Mouse (Mus musculus) midbrain, embryonic 14.5 days (tissue): ENCODE measurements around the gene Mettl7a3. TPM values are rescaled to one million over a fixed set of nuclear protein-coding genes. Genes with fewer than 3 reads are reported as not detected.
"Not testable (repeated sequence)": the region's sequence is repeated elsewhere in the genome, so short reads cannot be mapped to it uniquely, and the experiment has no call there.

Source experiments
- ATAC-seq: fragments of 200-750 bp; cut with Nextera tagmentation; 2 replicates; pipeline ENCODE4 v1.8.0; 2017; ENCODE audit warnings: moderate number of reproducible peaks, moderate library complexity; ENCODE audit not compliant: low FRiP score, low TSS enrichment
- DNase-seq: peaks from one replicate; pipeline ENCODE4 v3.0.0-alpha.2; 2015
- H3K27ac ChIP-seq: fragments of 300-500 bp; sonication (generic); replicated peaks from 2 replicates; pipeline ENCODE4 v1.5.1; 2014; ENCODE audit warnings: mild to moderate bottlenecking, low read depth, low read length, moderate library complexity
- H3K27me3 ChIP-seq: fragments of 300-500 bp; sonication (generic); 2 replicates; pipeline ENCODE4 v1.6.1; 2014; ENCODE audit warnings: low read length, control low read depth, mixed read lengths; ENCODE audit not compliant: control insufficient read depth, insufficient read depth
- H3K36me3 ChIP-seq: fragments of 300-500 bp; sonication (generic); 2 replicates; pipeline ENCODE4 v1.6.1; 2014; ENCODE audit warnings: low read length, control low read depth; ENCODE audit not compliant: control insufficient read depth, insufficient read depth
- H3K4me1 ChIP-seq: fragments of 300-500 bp; sonication (generic); 2 replicates; pipeline ENCODE4 v1.6.1; 2014; ENCODE audit warnings: mild to moderate bottlenecking, antibody characterized with exemption, low read length, control low read depth; ENCODE audit not compliant: control insufficient read depth, insufficient read depth
- H3K4me2 ChIP-seq: fragments of 300-500 bp; sonication (generic); 2 replicates; pipeline ENCODE4 v1.6.1; 2014; ENCODE audit warnings: mild to moderate bottlenecking, low read length, moderate library complexity
- H3K4me3 ChIP-seq: fragments of 300-500 bp; sonication (generic); replicated peaks from 2 replicates; pipeline ENCODE4 v1.5.1; 2014; ENCODE audit warnings: low read depth, low read length
- H3K9ac ChIP-seq: fragments of 300-500 bp; sonication (generic); replicated peaks from 2 replicates; pipeline ENCODE4 v1.6.1; 2014; ENCODE audit warnings: mild to moderate bottlenecking, low read length, moderate library complexity
- H3K9me3 ChIP-seq: fragments of 300-500 bp; sonication (generic); 2 replicates; pipeline ENCODE4 v1.6.1; 2016; ENCODE audit warnings: low read length, control low read depth, mixed read lengths; ENCODE audit not compliant: control insufficient read depth
- WGBS: fragments of 180-500 bp; shearing (Covaris S2); extraction: QIAGEN DNeasy Blood & Tissue Kit; methylation state at CpG from one replicate; pipeline ENCODE4 v1.1.7; 2014; 5-methylcytosine and 5-hydroxymethylcytosine counted together
- polyA plus RNA-seq: library from polyadenylated mRNA; unstranded; fragments of >200 nt; fragmentation: Nextera tagmentation; extraction: Ambion mirVana; gene quantifications from 2 replicates; pipeline ENCODE4 v1.2.1, GENCODE M21; 2014

Gene Mettl7a3
- polyA plus RNA-seq, 1 experiment from 2014 or later: not detected

DNA sequence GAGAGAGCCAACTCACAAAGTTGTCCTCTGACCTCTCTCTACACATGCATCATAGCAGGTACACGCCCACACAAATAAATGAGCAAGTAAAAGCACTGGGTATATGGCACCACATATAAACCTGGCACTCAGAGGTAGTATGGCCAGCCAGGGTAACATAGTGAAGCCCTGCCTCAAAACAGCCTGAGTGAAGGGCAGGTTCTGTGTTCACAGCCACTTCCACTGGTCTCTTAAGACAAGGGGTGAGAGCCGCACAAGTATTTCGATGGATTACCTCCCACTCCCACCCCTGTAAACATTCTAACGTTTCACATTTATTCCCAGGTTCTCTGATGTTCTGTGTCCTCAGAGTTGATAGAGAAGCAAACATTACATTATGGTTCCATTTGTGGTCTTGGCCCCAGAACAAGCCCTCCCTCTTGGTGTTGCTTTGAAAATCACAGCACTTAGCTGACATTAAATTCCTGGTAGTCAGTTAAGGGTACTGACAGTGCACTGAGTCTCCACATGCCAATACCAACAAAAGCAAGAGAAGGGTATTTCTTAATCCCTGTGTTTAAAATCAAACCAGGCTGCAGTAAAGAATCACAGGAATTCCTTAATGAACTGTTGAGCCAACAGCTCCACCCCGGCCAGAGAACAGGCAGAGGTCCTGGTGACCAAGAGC is 6.7 kb downstream of the Mettl7a3 start:
- H3K27ac ChIP-seq, H3K4me2 ChIP-seq, ATAC-seq, H3K9me3 ChIP-seq, H3K27me3 ChIP-seq, H3K9ac ChIP-seq, H3K36me3 ChIP-seq, DNase-seq, H3K4me3 ChIP-seq, H3K4me1 ChIP-seq: not testable (repeated sequence)
- 76% methylated on average over 4 of the region's 5 CpGs for WGBS

DNA sequence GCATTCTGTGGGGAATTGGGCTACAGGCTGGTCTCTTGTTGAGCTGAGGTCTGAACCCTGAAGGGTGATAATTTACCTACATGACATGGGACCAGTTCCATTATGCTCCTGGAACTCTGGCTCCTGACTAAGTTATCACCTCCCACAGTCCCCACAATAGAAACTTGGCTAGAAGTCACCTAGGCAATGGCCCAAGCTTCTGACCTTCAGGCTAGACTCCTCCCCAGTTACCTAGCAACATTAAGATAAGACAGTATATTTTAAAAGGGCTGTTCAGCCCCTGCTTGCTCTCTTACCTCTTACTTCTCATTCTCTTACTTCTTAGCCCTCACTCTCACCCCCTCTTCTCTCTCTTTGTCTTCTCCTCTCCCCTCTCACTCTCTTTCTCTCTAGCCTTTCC is 10.8 kb downstream of the Mettl7a3 start:
- ATAC-seq (no peak), DNase-seq (no peak)
- Histone ChIP-seq H3K4me2 (no peak overlapping the region), H3K9ac (no peak overlapping the region), H3K9me3 (no peaks in the 10 kb centered on the region), H3K27ac (no peak overlapping the region), H3K36me3 (no peaks in the 10 kb centered on the region), H3K4me3 (no peak overlapping the region), H3K4me1 (no peaks in the 10 kb centered on the region), H3K27me3 (no peaks in the 10 kb centered on the region)

DNA sequence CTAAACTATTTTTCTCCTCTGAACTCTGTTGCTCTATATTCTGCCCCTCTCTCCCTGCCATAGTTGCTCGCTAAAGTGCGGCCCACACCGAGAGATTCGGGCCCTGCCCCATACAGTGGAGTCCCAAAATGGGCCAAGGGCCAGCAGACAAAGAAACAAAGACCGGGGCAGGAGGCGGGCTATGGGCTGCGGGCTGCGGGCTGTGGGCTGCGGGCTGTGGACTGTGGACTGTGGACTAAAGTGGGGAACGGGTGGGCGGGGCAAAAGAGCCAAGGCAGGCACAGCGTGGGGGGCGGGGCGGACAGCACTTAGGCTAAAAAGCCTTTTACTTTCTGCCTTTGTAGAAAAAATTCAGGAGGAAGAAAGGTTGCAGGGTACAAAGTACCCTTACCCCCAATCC is 12.0 kb downstream of the Mettl7a3 start:
- Histone ChIP-seq H3K27ac (no peak overlapping the region), H3K4me3 (no peak overlapping the region), H3K36me3 (no peaks in the 10 kb centered on the region), H3K9me3 (no peaks in the 10 kb centered on the region), H3K4me2 (no peak overlapping the region), H3K27me3 (no peaks in the 10 kb centered on the region), H3K4me1 (no peaks in the 10 kb centered on the region), H3K9ac (no peak overlapping the region)
- ATAC-seq: no peak
- 67% methylated on average over 14 of the region's 14 CpGs for WGBS
- no peak for DNase-seq

DNA sequence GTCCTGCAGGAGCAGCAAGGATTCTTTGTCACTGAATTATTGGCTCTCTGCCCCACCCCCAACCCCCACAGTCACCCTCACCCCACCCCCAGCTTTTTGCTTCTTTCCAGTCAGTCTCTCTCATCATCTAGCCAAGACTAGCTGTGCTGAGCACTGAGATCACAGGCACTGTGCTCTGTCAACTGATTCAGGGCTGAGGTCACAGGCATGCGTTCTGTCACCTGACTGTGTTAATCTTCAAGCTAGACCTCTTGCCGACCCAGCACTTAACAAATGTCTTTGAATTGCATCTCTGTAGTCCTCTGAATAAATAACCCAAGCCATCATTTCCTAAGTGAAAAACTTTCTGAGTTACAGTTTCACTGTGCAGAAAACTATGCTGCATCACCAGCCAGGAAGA is 14.8 kb downstream of the Mettl7a3 start:
- no peak for ATAC-seq
- Histone ChIP-seq H3K9ac (no peak overlapping the region), H3K27me3 (no peaks in the 10 kb centered on the region), H3K4me1 (no peaks in the 10 kb centered on the region), H3K9me3 (no peaks in the 10 kb centered on the region), H3K4me2 (no peak overlapping the region), H3K36me3 (no peaks in the 10 kb centered on the region), H3K4me3 (no peak overlapping the region), H3K27ac (no peak overlapping the region)
- WGBS: 48% methylated on average over 2 of the region's 2 CpGs
- DNase-seq: no peak

DNA sequence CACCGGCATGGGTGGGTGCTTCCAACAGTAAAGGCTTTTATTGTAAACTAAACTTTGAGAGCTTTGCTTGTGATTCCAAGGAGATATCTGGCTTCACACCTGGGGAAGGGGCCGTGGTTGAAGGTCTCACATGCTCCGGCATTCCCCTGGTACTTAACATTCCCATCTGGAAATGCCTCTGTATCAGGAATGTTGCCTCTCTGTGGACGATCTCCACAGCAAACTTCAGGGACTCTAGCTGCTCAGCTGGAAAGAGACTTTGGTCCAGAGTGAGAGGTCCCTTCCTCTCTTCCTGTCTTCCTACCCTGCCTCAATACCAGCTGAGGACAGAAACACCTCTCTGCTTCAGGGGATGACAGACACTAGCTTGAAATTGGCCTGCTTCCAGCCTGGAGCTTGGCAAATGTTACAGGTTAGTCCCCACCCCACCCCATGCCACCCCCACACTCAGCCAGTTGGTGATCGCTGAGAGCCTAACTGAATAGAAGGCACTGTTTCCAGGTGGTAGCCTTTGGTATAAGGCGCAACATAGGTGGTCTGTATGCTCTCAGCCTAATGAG is 16.9 kb downstream of the Mettl7a3 start:
- no peak for DNase-seq
- ATAC-seq: no peak
- 85% methylated on average over 6 of the region's 6 CpGs for WGBS
- Histone ChIP-seq H3K4me1 (no peaks in the 10 kb centered on the region), H3K9ac (no peak overlapping the region), H3K27me3 (no peaks in the 10 kb centered on the region), H3K4me3 (no peak overlapping the region), H3K4me2 (no peak overlapping the region), H3K9me3 (no peaks in the 10 kb centered on the region), H3K36me3 (no peaks in the 10 kb centered on the region), H3K27ac (no peak overlapping the region)

DNA sequence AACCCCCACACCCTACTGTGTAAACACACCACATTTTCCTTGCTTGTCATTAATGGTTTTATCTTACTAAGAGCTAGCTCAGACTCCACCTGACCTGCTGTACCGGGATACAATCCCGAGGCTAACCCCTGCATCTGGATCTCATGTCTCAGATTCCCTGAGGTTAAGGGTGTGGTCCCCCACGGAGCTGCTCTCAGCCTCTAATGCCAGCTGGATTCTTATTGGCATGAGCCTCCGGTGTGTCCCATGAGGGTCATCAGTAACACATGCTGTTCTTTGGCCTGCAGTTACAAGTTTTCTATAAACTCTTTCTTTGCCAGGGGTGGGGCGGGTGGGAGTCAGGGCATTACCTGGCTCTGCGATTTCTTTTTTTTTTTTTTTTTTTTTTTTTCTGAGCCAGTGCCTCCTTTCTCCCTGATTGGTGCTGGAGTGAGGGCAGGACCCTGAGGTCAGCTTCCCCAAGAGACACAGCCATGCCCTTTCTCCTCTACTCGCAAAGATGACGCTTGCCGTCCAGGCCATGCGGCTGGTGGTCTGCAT is 18.1 kb downstream of the Mettl7a3 start, which contains the start of the genes Methig1 and Mettl7a2:
TSS of gene Methig1 (plus strand) at position 439 of the 540 bp plus-strand sequence.
TSS of gene Mettl7a2 (plus strand) at position 490 of the 540 bp plus-strand sequence.
- Histone ChIP-seq H3K9me3 (no peaks in the 10 kb centered on the region), H3K27ac (no peak within 1 kb of the TSS), H3K4me1 (no peaks in the 10 kb centered on the region), H3K4me3 (no peak within 1 kb of the TSS), H3K27me3 (no peaks in the 10 kb centered on the region), H3K9ac (no peak within 1 kb of the TSS), H3K4me2 (no peak within 1 kb of the TSS), H3K36me3 (no peaks in the 10 kb centered on the region)
- 90% methylated on average over 10 of the region's 10 CpGs for WGBS
- ATAC-seq (no peak), DNase-seq (no peak)

DNA sequence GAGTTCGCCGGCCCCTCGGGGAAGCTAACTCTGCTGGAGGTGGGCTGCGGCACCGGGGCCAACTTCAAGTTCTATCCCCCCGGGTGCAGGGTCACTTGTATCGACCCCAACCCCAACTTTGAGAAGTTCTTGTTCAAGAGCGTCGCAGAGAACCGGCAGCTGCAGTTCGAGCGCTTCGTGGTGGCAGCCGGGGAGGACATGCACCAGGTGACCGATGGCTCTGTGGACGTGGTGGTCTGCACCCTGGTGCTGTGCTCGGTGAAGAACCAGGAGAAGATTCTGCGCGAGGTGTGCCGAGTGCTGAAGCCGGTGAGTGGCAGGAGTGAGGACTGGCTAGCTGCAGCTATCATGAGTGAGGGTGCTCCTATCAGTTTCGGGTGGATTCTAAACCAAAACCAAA is 18.7 kb downstream of the Mettl7a3 start:
- H3K36me3 ChIP-seq, H3K4me2 ChIP-seq, H3K9me3 ChIP-seq, H3K27me3 ChIP-seq, H3K4me3 ChIP-seq, H3K4me1 ChIP-seq, ATAC-seq, H3K9ac ChIP-seq, DNase-seq, H3K27ac ChIP-seq: not testable (repeated sequence)
- WGBS: 90% methylated on average over 5 of the region's 22 CpGs

DNA sequence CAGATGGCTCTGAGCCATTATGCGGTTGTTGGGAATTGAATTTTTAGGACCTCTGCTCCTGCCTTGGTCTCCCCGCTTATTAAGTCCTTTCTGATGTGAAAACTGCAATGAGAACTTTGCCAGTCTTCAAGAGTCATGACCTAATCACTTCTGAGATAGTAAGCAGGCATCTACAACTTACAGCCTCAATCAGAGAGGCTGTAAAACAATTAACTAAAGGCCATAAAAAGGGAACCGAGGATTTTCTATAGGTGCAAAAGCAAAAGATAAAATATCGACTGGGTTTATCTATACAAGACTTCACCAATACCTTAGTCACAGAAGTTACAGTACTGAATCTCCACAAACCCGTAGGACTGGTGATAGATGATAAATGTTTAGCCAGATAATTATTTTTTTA is 21.1 kb downstream of the Mettl7a3 start:
- 94% methylated on average over 5 of the region's 5 CpGs for WGBS
- H3K4me3 ChIP-seq: no peak overlapping the region

DNA sequence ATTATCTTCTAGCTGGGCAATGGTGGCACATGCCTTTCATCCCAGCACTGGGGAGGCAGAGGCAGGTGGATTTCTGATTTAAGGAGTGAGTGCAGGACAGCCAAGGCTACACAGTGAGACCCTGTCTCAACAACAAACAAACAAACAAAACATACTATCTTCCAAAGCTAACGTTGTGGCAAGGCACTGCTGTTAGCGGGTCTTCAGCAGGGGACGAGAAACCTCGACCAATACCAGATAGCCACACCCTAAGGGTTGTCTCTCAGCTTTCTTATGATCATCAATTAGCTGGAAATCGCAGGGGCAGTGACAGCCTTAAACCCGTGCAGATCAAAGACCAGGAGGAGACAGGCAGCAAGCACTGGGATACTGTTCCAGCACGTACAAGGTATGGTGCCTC is 29.5 kb downstream of the Mettl7a3 start, which contains the start of gene Higd1c:
TSS of gene Higd1c (plus strand) at position 301 of the 400 bp plus-strand sequence.
- Histone ChIP-seq H3K4me2 (no peak within 1 kb of the TSS), H3K4me1 (no peaks in the 10 kb centered on the region), H3K36me3 (no peaks in the 10 kb centered on the region), H3K9ac (no peak within 1 kb of the TSS), H3K4me3 (no peak within 1 kb of the TSS), H3K27me3 (no peaks in the 10 kb centered on the region), H3K9me3 (no peaks in the 10 kb centered on the region), H3K27ac (no peak within 1 kb of the TSS)
- no peak for DNase-seq
- ATAC-seq: no peak
- 79% methylated on average over 7 of the region's 7 CpGs for WGBS

More for the DNA sequence above, 21.1 kb downstream of the Mettl7a3 start:
- H3K9me3 ChIP-seq: no peaks in the 10 kb centered on the region
- no peak overlapping the region for H3K4me2 ChIP-seq
- H3K36me3 ChIP-seq: no peaks in the 10 kb centered on the region
- H3K4me1 ChIP-seq: no peaks in the 10 kb centered on the region
- no peak overlapping the region for H3K9ac ChIP-seq
- H3K27me3 ChIP-seq: no peaks in the 10 kb centered on the region
- DNase-seq: no peak
- H3K27ac ChIP-seq: no peak overlapping the region
- ATAC-seq: no peak
